Mouse (Mus musculus) MEL (cell line): ENCODE measurements at regions not wholly inside any gene's neighbourhood (a gene's known extent, or its start where the extent isn't known, plus 50 kb on each side); places are given as distances from the start of the nearest gene placed in this dataset.

Experiments
- DNase-seq: peaks from one replicate; pipeline ENCODE4 v3.0.0; 2011; ENCODE audit warnings: low read depth, low spot score
- H3K27ac ChIP-seq: 2 replicates; pipeline ENCODE4 v1.5.1; 2012; ENCODE audit warnings: low read depth, mild to moderate bottlenecking, control low read depth, low read length, moderate library complexity; ENCODE audit not compliant: control insufficient read depth
- H3K27me3 ChIP-seq, 2 experiments: fragments of 150-350 bp in 1 of 2; sonication (generic) in 1 of 2; 2 replicates each; pipeline ENCODE4 v1.6.1; 2012; ENCODE audit warnings: low read length in 2 of 2, mild to moderate bottlenecking in 2 of 2, improper control_type of control experiment in 1 of 2, moderate library complexity in 1 of 2; ENCODE audit not compliant: insufficient read depth in 2 of 2, control insufficient read depth in 1 of 2
- H3K36me3 ChIP-seq, 2 experiments: 2 replicates each; pipeline ENCODE4 v1.6.1; 2012 to 2014; ENCODE audit warnings: low read length in 2 of 2, improper control_type of control experiment in 1 of 2, inconsistent platforms in 1 of 2, mild to moderate bottlenecking in 1 of 2; ENCODE audit not compliant: insufficient read depth in 2 of 2, control insufficient read depth in 1 of 2
- H3K4me1 ChIP-seq, 2 experiments: fragments of 150-350 bp in 1 of 2; sonication (generic) in 1 of 2; 2 replicates each; pipeline ENCODE4 v1.6.1; 2012; ENCODE audit warnings: low read length in 2 of 2, improper control_type of control experiment in 1 of 2, mild to moderate bottlenecking in 1 of 2; ENCODE audit not compliant: insufficient read depth in 2 of 2, control insufficient read depth in 1 of 2
- H3K4me3 ChIP-seq, 2 experiments: fragments of 150-350 bp in 1 of 2; sonication (generic) in 1 of 2; 2 replicates each; pipeline ENCODE4 v1.5.1; 2012; ENCODE audit warnings: low read depth in 2 of 2, low read length in 2 of 2, mild to moderate bottlenecking in 2 of 2, moderate library complexity in 2 of 2, control low read depth in 1 of 2, improper control_type of control experiment in 1 of 2; ENCODE audit not compliant: control insufficient read depth in 1 of 2, insufficient read depth in 1 of 2
- H3K79me2 ChIP-seq: 2 replicates; pipeline ENCODE4 v1.6.1; 2012; ENCODE audit warnings: mild to moderate bottlenecking, low read length, moderate library complexity; ENCODE audit not compliant: control insufficient read depth, poor library complexity, insufficient read depth
- H3K9ac ChIP-seq: 2 replicates; pipeline ENCODE4 v1.6.1; 2012; ENCODE audit warnings: low read depth, mild to moderate bottlenecking, control low read depth, low read length, moderate library complexity; ENCODE audit not compliant: control insufficient read depth, poor library complexity, severe bottlenecking
- H3K9me3 ChIP-seq: fragments of 150-350 bp; sonication (generic); replicated peaks from 2 replicates; pipeline ENCODE4 v1.6.1; 2012; ENCODE audit warnings: mild to moderate bottlenecking, low read length, improper control_type of control experiment, moderate library complexity; ENCODE audit not compliant: insufficient read depth
- CTCF ChIP-seq, 3 experiments: IDR thresholded peaks in 2 of 3; conservative IDR thresholded peaks in 1 of 3; 2 replicates each; pipeline ENCODE4 v1.5.1; 2011 to 2012; ENCODE audit warnings: low read length in 3 of 3, low read depth in 2 of 3, mild to moderate bottlenecking in 2 of 3, improper control_type of control experiment in 1 of 3, inconsistent platforms in 1 of 3, mixed read lengths in 1 of 3, moderate library complexity in 1 of 3; ENCODE audit not compliant: control insufficient read depth in 1 of 3, insufficient read depth in 1 of 3, poor library complexity in 1 of 3, severe bottlenecking in 1 of 3
- ETS1 ChIP-seq: IDR thresholded peaks from 2 replicates; pipeline ENCODE4 v1.6.1; 2012; ENCODE audit warnings: low read depth, mild to moderate bottlenecking, inconsistent platforms, low read length, improper control_type of control experiment, moderate library complexity
- GABPA ChIP-seq: IDR thresholded peaks from 2 replicates; pipeline ENCODE4 v1.6.1; 2012; ENCODE audit warnings: low read depth, mild to moderate bottlenecking, inconsistent platforms, low read length, improper control_type of control experiment, moderate library complexity
- JUND ChIP-seq: IDR thresholded peaks from 2 replicates; pipeline ENCODE4 v1.6.1; 2011; ENCODE audit warnings: low read depth, mild to moderate bottlenecking, improper control_type of control experiment, low read length
- MAX ChIP-seq: IDR thresholded peaks from 2 replicates; pipeline ENCODE4 v1.6.1; 2011; ENCODE audit warnings: low read length, improper control_type of control experiment
- POLR2AphosphoS2 ChIP-seq: IDR thresholded peaks from 2 replicates; pipeline ENCODE4 v1.6.1; 2011; ENCODE audit warnings: low read length, improper control_type of control experiment
- POLR2AphosphoS5 ChIP-seq: IDR thresholded peaks from 2 replicates; pipeline ENCODE4 v1.6.1; 2012; ENCODE audit warnings: low read depth, borderline replicate concordance, mild to moderate bottlenecking, inconsistent platforms, low read length, moderate library complexity, mixed read lengths
- RAD21 ChIP-seq: IDR thresholded peaks from 2 replicates; pipeline ENCODE4 v1.6.1; 2011; ENCODE audit warnings: mild to moderate bottlenecking, low read depth, low read length, improper control_type of control experiment
- RCOR1 ChIP-seq: IDR thresholded peaks from 2 replicates; pipeline ENCODE4 v1.6.1; 2012; ENCODE audit warnings: low read depth, mild to moderate bottlenecking, inconsistent platforms, low read length, improper control_type of control experiment
- SMC3 ChIP-seq: IDR thresholded peaks from 2 replicates; pipeline ENCODE4 v1.6.1; 2011; ENCODE audit warnings: low read depth, low read length, improper control_type of control experiment
- TCF12 ChIP-seq: IDR thresholded peaks from 2 replicates; pipeline ENCODE4 v1.6.1; 2014; ENCODE audit warnings: low read depth, mild to moderate bottlenecking, inconsistent platforms, low read length, improper control_type of control experiment, moderate library complexity
- ZC3H11A ChIP-seq: IDR thresholded peaks from 2 replicates; pipeline ENCODE4 v1.6.1; 2012; ENCODE audit warnings: low read depth, mild to moderate bottlenecking, inconsistent platforms, low read length, improper control_type of control experiment

- H3K27ac ChIP-seq, result no peak overlapping the region
Measured at GRCm38 (mm10) chr2:174917146-174917905, 92.7 kb upstream of the Gm14444 start.

DNA sequence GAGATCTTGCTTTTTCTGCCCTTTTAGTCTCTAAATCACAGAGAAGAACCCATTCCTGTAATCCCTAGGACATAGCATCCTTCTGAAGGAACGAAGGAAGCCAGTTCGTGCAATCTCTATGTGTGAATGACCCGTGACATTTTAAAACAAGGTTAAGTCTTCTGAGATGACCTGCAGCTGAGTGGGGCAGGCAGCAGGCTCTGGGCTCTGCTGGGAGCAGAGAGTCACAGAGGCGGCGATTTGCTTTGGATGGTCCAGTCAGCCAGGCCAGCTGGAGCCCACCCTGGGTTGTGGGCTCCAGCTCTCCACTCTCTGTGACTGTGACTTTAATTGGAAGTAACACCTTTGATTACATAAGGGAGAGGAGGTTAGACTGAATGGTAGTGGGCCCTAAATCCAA lies 92.1 kb upstream of the Gm14444 start:
- no peak for DNase-seq
- Histone ChIP-seq H3K27ac (no peak overlapping the region), H3K9me3 (no peaks in the 10 kb centered on the region), H3K4me3 (no peak overlapping the region), H3K4me1 (no peaks in the 10 kb centered on the region), H3K9ac (no peak overlapping the region), H3K36me3 (no peaks in the 10 kb centered on the region), H3K27me3 (no peaks in the 10 kb centered on the region; a peak in 1 of 4 replicates), H3K79me2 (no peaks in the 10 kb centered on the region)
- TF ChIP-seq MAX, result no peak

More at GRCm38 (mm10) chr2:174917146-174917905, 92.7 kb upstream of the Gm14444 start:
- Histone ChIP-seq H3K4me1 (no peaks in the 10 kb centered on the region), H3K36me3 (no peaks in the 10 kb centered on the region), H3K9me3 (no peaks in the 10 kb centered on the region), H3K9ac (no peak overlapping the region), H3K4me3 (no peak overlapping the region), H3K27me3 (no peaks in the 10 kb centered on the region; a peak in 1 of 4 replicates), H3K79me2 (no peaks in the 10 kb centered on the region)
- no peak for DNase-seq
- no peak for TF ChIP-seq JUND
- TF ChIP-seq MAX, result no peak

- H3K9ac ChIP-seq, result no peak overlapping the region
- no peaks in the 10 kb centered on the region for H3K9me3 ChIP-seq
- no peaks in the 10 kb centered on the region for H3K4me1 ChIP-seq
- no peaks in the 10 kb centered on the region for H3K36me3 ChIP-seq
- H3K27me3 ChIP-seq, result no peaks in the 10 kb centered on the region; a peak in 1 of 4 replicates
- no peak overlapping the region for H3K4me3 ChIP-seq
- H3K79me2 ChIP-seq, result no peaks in the 10 kb centered on the region
- H3K27ac ChIP-seq, result no peak overlapping the region
- DNase-seq, result no peak
- TF ChIP-seq RCOR1 (no peak), TCF12 (no peak), ETS1 (no peak), GABPA (no peak), POLR2AphosphoS5 (no peak)
Measured at GRCm38 (mm10) chr2:174922208-174922607, 87.8 kb upstream of the Gm14444 start.

GRCm38 (mm10) chr2:174929718-174930117 lies 80.3 kb upstream of the Gm14444 start:
- Histone ChIP-seq H3K4me3 (no peak overlapping the region), H3K9me3 (no peaks in the 10 kb centered on the region; the same call in 1 of the 2 replicates), H3K4me1 (no peaks in the 10 kb centered on the region), H3K79me2 (no peaks in the 10 kb centered on the region), H3K27ac (no peak overlapping the region), H3K27me3 (no peaks in the 10 kb centered on the region), H3K36me3 (no peaks in the 10 kb centered on the region), H3K9ac (no peak overlapping the region)
- TF ChIP-seq ZC3H11A (0 out of 2 replicates have a peak, but pooled peaks have one; percentile 4), POLR2AphosphoS2 (no peak), RCOR1 (no peak), RAD21 (peak; percentile 16), SMC3 (peak; percentile 44), CTCF (IDR thresholded peaks at IDR 0.05 in 2 of 3, conservative IDR thresholded peaks at IDR 0.05 in 1 of 3; ENCODE audit: control insufficient read depth in 1 of 3, insufficient read depth in 1 of 3, low read depth in 2 of 3, low read length in 3 of 3, poor library complexity in 1 of 3, severe bottlenecking in 1 of 3) (peak; percentile 39 to 51 (median 39); a peak in 5 of 6 replicates), TCF12 (no peak)
- peak; percentile 29 for DNase-seq
